Mouse (Mus musculus) forebrain, embryonic 14.5 days (tissue): ENCODE data around the gene Snd1. TPM values are rescaled to one million over a fixed set of nuclear protein-coding genes. Genes with fewer than 3 reads are reported as not detected.

Experiments used
- ATAC-seq: fragments of 200-750 bp; cut with Nextera tagmentation; 2 replicates; pipeline ENCODE4 v1.8.0; 2017; ENCODE audit warnings: mild to moderate bottlenecking, moderate library complexity
- DNase-seq: peaks from one replicate; pipeline ENCODE4 v3.0.0-alpha.2; 2015; ENCODE audit warnings: low spot score
- H3K27ac ChIP-seq: fragments of 300-500 bp; sonication (generic); 2 replicates; pipeline ENCODE4 v1.5.1; 2014; ENCODE audit warnings: low read depth, mild to moderate bottlenecking, control low read depth, low read length, moderate library complexity
- H3K27me3 ChIP-seq: fragments of 300-500 bp; sonication (generic); replicated peaks from 2 replicates; pipeline ENCODE4 v1.6.1; 2014; ENCODE audit warnings: low read length, control low read depth, mixed read lengths; ENCODE audit not compliant: control insufficient read depth, insufficient read depth
- H3K36me3 ChIP-seq: fragments of 300-500 bp; sonication (generic); 2 replicates; pipeline ENCODE4 v1.6.1; 2014; ENCODE audit warnings: low read length, control low read depth; ENCODE audit not compliant: control insufficient read depth, insufficient read depth
- H3K4me1 ChIP-seq: fragments of 300-500 bp; sonication (generic); 2 replicates; pipeline ENCODE4 v1.6.1; 2014; ENCODE audit warnings: antibody characterized with exemption, low read length, control low read depth; ENCODE audit not compliant: control insufficient read depth, insufficient read depth
- H3K4me2 ChIP-seq: fragments of 300-500 bp; sonication (generic); 2 replicates; pipeline ENCODE4 v1.6.1; 2014; ENCODE audit warnings: mild to moderate bottlenecking, control low read depth, low read length
- H3K4me3 ChIP-seq: fragments of 300-500 bp; sonication (generic); 2 replicates; pipeline ENCODE4 v1.5.1; 2014; ENCODE audit warnings: low read depth, low read length, control low read depth
- H3K9ac ChIP-seq: fragments of 300-500 bp; sonication (generic); 2 replicates; pipeline ENCODE4 v1.6.1; 2014; ENCODE audit warnings: mild to moderate bottlenecking, low read length, control low read depth, moderate library complexity
- H3K9me3 ChIP-seq: fragments of 300-500 bp; sonication (generic); replicated peaks from 2 replicates; pipeline ENCODE4 v1.6.1; 2016; ENCODE audit warnings: low read length, control low read depth, mixed read lengths; ENCODE audit not compliant: control insufficient read depth
- WGBS: fragments of 180-500 bp; shearing (Covaris S2); extraction: QIAGEN DNeasy Blood & Tissue Kit; methylation state at CpG from one replicate; pipeline ENCODE4 v1.1.7; 2014; 5-methylcytosine and 5-hydroxymethylcytosine counted together
- polyA plus RNA-seq: library from polyadenylated mRNA; unstranded; fragments of >200 nt; fragmentation: Nextera tagmentation; extraction: Ambion mirVana; gene quantifications from 2 replicates; pipeline ENCODE4 v1.2.1, GENCODE M21; 2014

Snd1 gene
- polyA plus RNA-seq, 1 experiment from 2014 or later, result 67.9 TPM

DNA sequence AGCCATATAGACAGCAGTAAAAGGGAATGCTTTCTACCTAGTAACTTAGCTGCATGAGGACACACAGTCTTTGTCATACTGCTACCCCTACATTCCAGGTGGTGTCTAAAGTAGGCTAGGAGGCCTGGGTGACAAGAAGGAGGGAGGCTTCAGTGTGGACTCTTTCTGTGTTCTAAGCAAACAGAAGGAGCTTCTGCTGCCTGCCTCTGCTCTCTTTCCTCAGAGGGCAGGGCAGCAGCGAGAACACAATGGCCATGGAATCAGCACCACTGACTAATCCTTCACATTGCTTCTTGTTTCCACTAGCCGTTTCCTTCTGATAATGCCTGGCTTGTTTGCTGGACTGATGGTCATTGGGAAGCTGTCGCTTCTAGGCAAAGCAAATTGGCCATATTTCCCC is 316.2 kb downstream of the Snd1 start:
- H3K36me3 ChIP-seq, result no peaks in the 10 kb centered on the region
- no peaks in the 10 kb centered on the region for H3K27me3 ChIP-seq
- H3K9ac ChIP-seq, result no peak overlapping the region
- H3K9me3 ChIP-seq, result no peaks in the 10 kb centered on the region
- no peak overlapping the region for H3K4me2 ChIP-seq
- WGBS, result 29% methylated on average over 3 of the region's 3 CpGs
- DNase-seq (no peak), ATAC-seq (no peak)
- H3K4me1 ChIP-seq, result peaks cover 15% of the 10 kb centered on the region
- no peak overlapping the region for H3K4me3 ChIP-seq
- H3K27ac ChIP-seq, result no peak overlapping the region

DNA sequence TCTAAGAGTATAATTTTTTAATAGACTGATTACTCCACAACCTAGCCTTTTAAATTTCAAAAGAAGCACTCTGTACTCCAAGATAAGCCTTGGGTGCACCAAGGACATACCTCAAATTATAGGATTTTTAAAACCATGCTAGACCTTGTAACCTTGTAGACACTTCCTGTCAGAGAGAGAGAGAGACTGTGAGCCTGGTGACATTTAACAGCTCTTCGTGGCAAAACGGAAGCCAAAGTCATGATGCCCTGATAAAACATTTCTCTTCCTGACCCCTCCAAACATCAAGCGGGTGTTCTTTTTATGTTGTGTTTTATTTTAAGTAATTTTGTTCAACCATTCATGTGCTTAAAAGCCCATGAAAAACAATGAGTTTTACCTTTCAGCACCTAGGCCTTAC is 316.9 kb downstream of the Snd1 start:
- Histone ChIP-seq H3K4me3 (no peak overlapping the region), H3K36me3 (no peaks in the 10 kb centered on the region), H3K9me3 (no peaks in the 10 kb centered on the region), H3K4me2 (no peak overlapping the region), H3K27ac (no peak overlapping the region), H3K9ac (no peak overlapping the region), H3K27me3 (no peaks in the 10 kb centered on the region), H3K4me1 (peaks cover 15% of the 10 kb centered on the region)
- no peak for DNase-seq
- WGBS, result 95% methylated on average over 3 of the region's 3 CpGs
- ATAC-seq, result no peak

DNA sequence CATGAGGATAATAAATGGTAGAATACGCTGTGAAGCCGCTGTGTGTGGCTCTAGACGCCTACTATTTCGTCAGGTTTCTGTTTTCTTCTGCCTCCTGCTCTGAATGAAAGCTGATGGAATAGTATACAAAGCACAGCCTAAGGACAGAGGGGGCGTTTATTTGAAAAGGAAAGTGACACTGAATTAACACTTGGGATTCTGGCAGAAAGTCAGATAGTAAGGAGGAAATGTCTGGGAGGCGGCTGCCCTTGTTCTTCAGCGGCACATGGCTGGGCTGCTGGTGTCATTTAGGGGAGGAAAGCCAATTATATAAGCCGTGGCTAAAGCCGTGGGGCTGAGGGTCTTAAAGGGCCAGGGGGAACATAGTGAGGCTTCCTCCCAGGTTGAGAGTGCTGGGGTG is 320.4 kb downstream of the Snd1 start:
- no peak overlapping the region for H3K4me3 ChIP-seq
- 12% methylated on average over 9 of the region's 9 CpGs for WGBS
- no peaks in the 10 kb centered on the region for H3K27me3 ChIP-seq
- H3K9ac ChIP-seq, result 0 out of 2 replicates have a peak overlapping the region, but pooled peaks have one; percentile 29
- no peak overlapping the region for H3K4me2 ChIP-seq
- no peaks in the 10 kb centered on the region for H3K9me3 ChIP-seq
- H3K36me3 ChIP-seq, result no peaks in the 10 kb centered on the region
- H3K27ac ChIP-seq, result no peak overlapping the region
- peaks cover 11% of the 10 kb centered on the region for H3K4me1 ChIP-seq
- ATAC-seq (peak; percentile 71), DNase-seq (peak; percentile 74)

DNA sequence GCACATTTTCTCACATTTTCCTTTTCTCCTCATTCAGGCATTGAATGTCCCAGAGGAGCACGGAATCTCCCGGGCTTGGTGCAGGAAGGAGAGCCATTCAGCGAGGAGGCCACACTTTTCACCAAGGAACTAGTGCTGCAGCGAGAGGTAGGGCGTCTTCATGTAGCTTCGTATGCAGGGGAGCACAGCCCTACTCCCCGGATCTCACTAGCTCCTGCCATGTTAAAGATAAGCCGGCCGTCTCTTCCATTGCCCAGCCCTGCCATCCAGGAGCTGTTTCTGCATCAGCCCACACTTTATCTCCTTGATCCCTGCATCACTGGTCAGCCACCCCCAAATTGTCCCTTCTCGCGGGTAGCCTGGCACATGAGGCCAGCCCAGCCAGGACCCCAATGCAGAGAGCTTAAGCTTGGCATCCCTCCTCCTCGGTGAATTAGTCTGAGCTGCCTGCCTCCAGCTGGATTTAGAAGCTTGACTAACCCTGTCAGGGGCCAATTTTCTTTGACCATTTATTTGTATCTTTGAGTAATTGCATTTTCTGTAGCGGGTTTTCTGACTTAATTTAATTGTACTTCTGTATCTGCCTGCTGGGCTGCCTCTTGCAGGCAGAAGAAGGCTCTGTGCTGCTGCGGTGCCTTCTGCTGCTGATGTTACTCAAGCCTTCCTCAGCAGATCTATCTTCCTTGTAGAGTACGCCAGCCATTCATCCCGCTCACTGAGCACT is 321.0 kb downstream of the Snd1 start:
- Histone ChIP-seq H3K27ac (no peak overlapping the region), H3K9ac (no peak overlapping the region)

DNA sequence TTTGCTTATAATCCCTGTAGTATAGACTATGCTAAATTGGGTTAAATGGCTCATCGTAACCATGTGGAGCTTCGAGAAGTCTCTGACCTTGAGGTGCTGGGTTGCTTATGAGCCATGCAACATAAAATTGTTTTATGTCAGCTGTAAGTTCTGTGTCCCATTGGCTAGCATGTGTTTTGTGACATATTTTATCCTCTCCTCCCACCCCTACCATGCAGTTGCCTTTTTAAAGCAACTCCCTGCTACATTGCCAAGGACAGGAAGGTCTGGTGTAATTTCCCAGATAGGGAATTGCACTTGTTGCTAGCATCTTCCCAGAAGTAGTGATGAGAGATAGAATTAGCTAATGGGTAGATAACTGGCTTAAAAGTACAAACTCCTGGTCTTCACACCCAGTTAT is 324.9 kb downstream of the Snd1 start:
- H3K4me1 ChIP-seq, result peaks cover 11% of the 10 kb centered on the region
- no peaks in the 10 kb centered on the region for H3K36me3 ChIP-seq
- H3K9ac ChIP-seq, result no peak overlapping the region
- H3K4me3 ChIP-seq, result no peak overlapping the region
- 96% methylated on average over 2 of the region's 2 CpGs for WGBS
- no peak overlapping the region for H3K27ac ChIP-seq
- no peaks in the 10 kb centered on the region for H3K9me3 ChIP-seq
- DNase-seq, result no peak
- no peak overlapping the region for H3K4me2 ChIP-seq
- ATAC-seq, result no peak
- H3K27me3 ChIP-seq, result no peaks in the 10 kb centered on the region

More for the DNA sequence above, 321.0 kb downstream of the Snd1 start:
- Histone ChIP-seq H3K4me2 (no peak overlapping the region), H3K4me3 (no peak overlapping the region), H3K4me1 (peaks cover 11% of the 10 kb centered on the region), H3K9me3 (no peaks in the 10 kb centered on the region), H3K27me3 (no peaks in the 10 kb centered on the region), H3K36me3 (no peaks in the 10 kb centered on the region)
- DNase-seq (no peak), ATAC-seq (no peak)
- WGBS, result 76% methylated on average over 16 of the region's 16 CpGs

DNA sequence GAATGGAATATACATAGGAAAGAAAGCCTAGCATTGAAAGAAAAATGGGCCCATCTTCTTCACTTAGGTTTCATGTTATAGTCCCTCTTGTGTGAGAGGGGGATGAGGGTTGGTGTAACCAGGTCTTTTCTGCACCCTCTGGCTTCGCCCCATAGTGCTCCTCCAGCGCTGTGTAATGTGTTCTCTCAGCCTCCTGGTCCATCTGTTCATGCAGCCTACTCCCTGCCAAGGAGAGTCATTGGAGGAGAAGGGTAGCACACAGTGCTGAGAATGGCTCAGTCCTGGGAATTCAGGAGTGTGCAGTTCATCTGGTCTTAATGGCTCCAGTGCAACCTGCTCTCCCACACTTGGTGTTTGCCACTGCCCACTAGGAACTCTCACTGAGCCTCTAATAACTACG is 326.0 kb downstream of the Snd1 start:
- peaks cover under 1% of the 10 kb centered on the region for H3K4me1 ChIP-seq
- no peak overlapping the region for H3K4me2 ChIP-seq
- H3K9me3 ChIP-seq, result no peaks in the 10 kb centered on the region
- no peaks in the 10 kb centered on the region for H3K27me3 ChIP-seq
- no peak overlapping the region for H3K27ac ChIP-seq
- DNase-seq (peak; percentile 42), ATAC-seq (peak; percentile 75; the same call in 1 of the 2 replicates)
- 84% methylated on average over 3 of the region's 3 CpGs for WGBS
- no peak overlapping the region for H3K4me3 ChIP-seq
- no peaks in the 10 kb centered on the region for H3K36me3 ChIP-seq
- no peak overlapping the region for H3K9ac ChIP-seq

DNA sequence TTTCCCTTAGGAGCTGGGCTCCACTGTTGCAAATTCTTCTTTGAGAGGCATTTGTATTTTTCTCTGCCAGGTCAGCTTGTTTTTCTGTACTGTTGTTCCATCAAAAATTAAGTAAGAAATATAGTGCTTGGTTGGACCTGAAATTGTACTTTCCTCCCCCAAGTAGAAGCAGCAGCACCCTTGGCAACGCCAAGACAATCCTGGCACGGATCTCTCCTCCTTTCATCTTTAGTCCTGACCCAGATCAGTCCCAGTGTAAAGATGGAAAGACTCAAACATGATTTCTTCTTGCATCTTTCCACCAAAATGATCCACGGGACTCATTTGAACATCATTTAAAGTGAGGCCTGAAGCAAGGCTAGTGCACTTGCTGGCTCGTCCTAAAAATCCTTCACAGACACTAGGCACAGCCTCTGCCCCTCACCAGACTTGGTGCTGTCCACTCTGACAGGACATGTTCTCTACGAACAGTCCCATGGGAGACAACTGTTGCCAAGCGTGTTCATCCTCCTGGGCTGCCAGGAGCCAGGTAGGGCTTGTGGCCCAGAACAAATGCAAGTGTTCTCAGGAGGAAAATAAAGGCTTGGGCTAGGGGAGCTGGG is 328.8 kb downstream of the Snd1 start:
- no peak for DNase-seq
- Histone ChIP-seq H3K4me2 (no peak overlapping the region), H3K27ac (no peak overlapping the region), H3K4me1 (no peaks in the 10 kb centered on the region), H3K9me3 (no peaks in the 10 kb centered on the region), H3K9ac (no peak overlapping the region), H3K36me3 (no peaks in the 10 kb centered on the region), H3K4me3 (no peak overlapping the region), H3K27me3 (no peaks in the 10 kb centered on the region)
- ATAC-seq, result no peak
- WGBS, result 89% methylated on average over 6 of the region's 6 CpGs

DNA sequence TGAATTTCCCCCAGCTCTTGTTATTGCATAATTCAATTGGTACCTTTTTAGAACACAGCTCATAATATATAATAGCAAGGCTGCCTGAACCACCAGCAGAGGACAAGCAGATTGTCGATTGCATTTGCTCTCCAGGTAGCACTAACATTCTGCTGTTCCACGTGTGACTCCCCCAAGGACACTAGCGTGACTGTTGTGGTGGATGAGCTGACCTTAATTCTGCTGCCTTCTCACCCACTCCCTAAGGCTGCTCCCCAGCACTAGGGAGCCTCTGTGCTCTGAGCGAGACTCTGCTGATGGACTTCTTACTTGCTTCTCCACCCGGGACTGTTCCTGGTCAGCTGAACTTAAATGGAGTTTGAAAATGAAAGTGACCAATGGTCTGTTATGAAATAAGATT is 329.8 kb downstream of the Snd1 start:
- Histone ChIP-seq H3K27ac (no peak overlapping the region), H3K4me3 (no peak overlapping the region), H3K4me2 (no peak overlapping the region), H3K36me3 (peaks cover 5% of the 10 kb centered on the region; the same call in 1 of the 2 replicates), H3K4me1 (no peaks in the 10 kb centered on the region), H3K27me3 (no peaks in the 10 kb centered on the region), H3K9ac (no peak overlapping the region), H3K9me3 (no peaks in the 10 kb centered on the region)
- ATAC-seq, result no peak
- WGBS, result 91% methylated on average over 5 of the region's 5 CpGs
- DNase-seq, result no peak

DNA sequence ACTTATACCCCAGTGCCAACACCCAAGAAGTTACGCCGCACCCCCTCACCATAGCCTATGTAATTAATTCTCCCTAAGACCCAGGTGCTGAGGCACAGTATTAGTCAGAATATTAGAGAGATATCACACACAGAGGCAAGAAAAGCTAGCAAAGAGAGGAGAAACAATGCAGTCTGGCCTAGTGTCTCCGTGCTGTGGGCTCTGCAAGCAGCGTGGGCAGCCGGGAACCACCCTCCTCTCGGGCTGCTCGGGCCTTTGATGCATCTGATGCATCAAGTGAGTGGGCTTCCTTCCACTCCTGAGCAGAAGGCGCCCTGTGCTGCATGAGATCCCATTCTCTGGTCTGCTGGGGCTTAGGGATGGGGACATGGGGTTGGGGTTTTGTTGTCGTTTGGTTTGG is 338.1 kb downstream of the Snd1 start:
- H3K27ac ChIP-seq, result no peak overlapping the region
- no peak overlapping the region for H3K4me3 ChIP-seq
- H3K9me3 ChIP-seq, result no peaks in the 10 kb centered on the region
- no peaks in the 10 kb centered on the region for H3K27me3 ChIP-seq
- WGBS, result 86% methylated on average over 9 of the region's 9 CpGs
- peaks cover 14% of the 10 kb centered on the region; the same call in 1 of the 2 replicates for H3K36me3 ChIP-seq
- DNase-seq, result no peak
- H3K4me1 ChIP-seq, result no peaks in the 10 kb centered on the region; the same call in 1 of the 2 replicates
- H3K4me2 ChIP-seq, result no peak overlapping the region
- ATAC-seq, result no peak
- H3K9ac ChIP-seq, result no peak overlapping the region
